Mouse (Mus musculus) c-Kit-negative CD71-positive TER-119-positive erythroid progenitor cells, embryonic 14.5 days (primary cell): Measurements from ENCODE around the gene Pglyrp1.

Experiments used
- DNase-seq: peaks from one replicate; pipeline ENCODE4 v3.0.0-alpha.2; 2013; ENCODE audit warnings: low read depth, low spot score

Gene Pglyrp1

GRCm38 (mm10) chr7:18884745-18885422 lies 13.8 kb downstream of the Pglyrp1 start:
- DNase-seq, result no peak

GRCm38 (mm10) chr7:18886963-18887362 lies 15.8 kb downstream of the Pglyrp1 start:
- no peak for DNase-seq

GRCm38 (mm10) chr7:18890848-18891247 lies 19.7 kb downstream of the Pglyrp1 start:
- DNase-seq, result no peak

GRCm38 (mm10) chr7:18891872-18892599 lies 20.9 kb downstream of the Pglyrp1 start:
- DNase-seq, result peak; percentile 43

- no peak for DNase-seq
Observed at GRCm38 (mm10) chr7:18893009-18893408, 21.9 kb downstream of the Pglyrp1 start.

GRCm38 (mm10) chr7:18893651-18894430 lies 22.7 kb downstream of the Pglyrp1 start:
- DNase-seq, result no peak

- no peak for DNase-seq
Observed at GRCm38 (mm10) chr7:18896536-18896935, 25.4 kb downstream of the Pglyrp1 start.

- DNase-seq, result no peak
Observed at GRCm38 (mm10) chr7:18900513-18900912, 29.4 kb downstream of the Pglyrp1 start.

GRCm38 (mm10) chr7:18902486-18902885 lies 31.4 kb downstream of the Pglyrp1 start:
- DNase-seq, result no peak

GRCm38 (mm10) chr7:18904971-18905370 lies 33.8 kb downstream of the Pglyrp1 start:
- DNase-seq, result no peak

GRCm38 (mm10) chr7:18909797-18910196 lies 38.7 kb downstream of the Pglyrp1 start:
- no peak for DNase-seq

GRCm38 (mm10) chr7:18910241-18910831 lies 39.2 kb downstream of the Pglyrp1 start, which contains the start of gene Ccdc61:
Ccdc61 (minus strand) TSS chr7:18910415.
- DNase-seq, result peak; percentile 97

GRCm38 (mm10) chr7:18916254-18916653 lies 45.1 kb downstream of the Pglyrp1 start:
- DNase-seq, result no peak

GRCm38 (mm10) chr7:18917931-18918330 lies 46.8 kb downstream of the Pglyrp1 start:
- no peak for DNase-seq

GRCm38 (mm10) chr7:18921069-18921468 lies 49.9 kb downstream of the Pglyrp1 start:
- no peak for DNase-seq

GRCm38 (mm10) chr7:18922807-18923206 lies 51.7 kb downstream of the Pglyrp1 start:
- DNase-seq, result no peak

- no peak for DNase-seq
Observed at GRCm38 (mm10) chr7:18923267-18923666, 52.1 kb downstream of the Pglyrp1 start.

GRCm38 (mm10) chr7:18923711-18924191 lies 52.6 kb downstream of the Pglyrp1 start:
- DNase-seq, result no peak

- no peak for DNase-seq
Observed at GRCm38 (mm10) chr7:18924321-18924720, 53.2 kb downstream of the Pglyrp1 start.

GRCm38 (mm10) chr7:18925162-18925938 lies 54.2 kb downstream of the Pglyrp1 start, which contains the start of gene Nova2:
Nova2 (plus strand) TSS chr7:18925888.
- peak; percentile 17 for DNase-seq
